Mouse (Mus musculus) heart, adult 2 months (tissue): ENCODE results near the gene Foxn1. TPM values are rescaled to one million over a fixed set of nuclear protein-coding genes. Genes with fewer than 3 reads are reported as not detected.

ENCODE experiments used
- DNase-seq, 2 experiments: peaks; one replicate each; pipeline ENCODE4 v3.0.0; 2021
- H3K27ac ChIP-seq: fragments of 200-600 bp; 2 replicates; pipeline ENCODE4 v1.8.1; 2022
- H3K27me3 ChIP-seq: fragments of 200-500 bp; 2 replicates; pipeline ENCODE4 v1.6.1; 2012; ENCODE audit warnings: mild to moderate bottlenecking, low read length, inconsistent platforms, mixed read lengths; ENCODE audit not compliant: control insufficient read depth, insufficient read depth
- H3K36me3 ChIP-seq: fragments of 200-500 bp; 2 replicates; pipeline ENCODE4 v1.6.1; 2012; ENCODE audit warnings: low read length, inconsistent platforms; ENCODE audit not compliant: control insufficient read depth, insufficient read depth
- H3K4me1 ChIP-seq: fragments of 200-500 bp; 2 replicates; pipeline ENCODE4 v1.6.1; 2011; ENCODE audit warnings: low read length; ENCODE audit not compliant: control insufficient read depth, insufficient read depth
- H3K4me3 ChIP-seq: fragments of 200-600 bp; 2 replicates; pipeline ENCODE4 v1.8.1; 2022
- H3K79me2 ChIP-seq: fragments of 200-500 bp; replicated peaks from 2 replicates; pipeline ENCODE4 v1.6.1; 2012; ENCODE audit warnings: mild to moderate bottlenecking, inconsistent platforms, low read length, moderate library complexity, mixed read lengths; ENCODE audit not compliant: control insufficient read depth, insufficient read depth
- H3K9ac ChIP-seq: fragments of 200-500 bp; 2 replicates; pipeline ENCODE4 v1.6.1; 2012; ENCODE audit warnings: low read depth, mild to moderate bottlenecking, control low read depth, inconsistent platforms, low read length, mixed read lengths
- CTCF ChIP-seq: fragments of 200-600 bp; IDR thresholded peaks from 2 replicates; pipeline ENCODE4 v1.8.1; 2022; ENCODE audit warnings: antibody characterized with exemption, mild to moderate bottlenecking, moderate library complexity
- EP300 ChIP-seq: fragments of 200-500 bp; IDR thresholded peaks from 2 replicates; pipeline ENCODE4 v1.6.1; 2011; ENCODE audit warnings: low read depth, low read length, control low read depth; ENCODE audit not compliant: insufficient read depth
- POLR2A ChIP-seq: fragments of 200-500 bp; IDR thresholded peaks from 2 replicates; pipeline ENCODE4 v1.6.1; 2011; ENCODE audit warnings: mild to moderate bottlenecking, low read depth, low read length, control low read depth; ENCODE audit not compliant: insufficient read depth
- WGBS: fragments of 180-500 bp; shearing (Covaris S2); methylation state at CpG from one replicate; pipeline ENCODE4 v1.1.7; 2018; 5-methylcytosine and 5-hydroxymethylcytosine counted together
- intact Hi-C: fragments of 180-260 bp; cut with DNase I; formaldehyde crosslinking; loops from one replicate; pipeline ENCODE4 v1.15.1; 2025
- polyA plus RNA-seq: library from polyadenylated mRNA; depleted of rRNA; stranded (reverse); fragments of >200 nt; gene quantifications from 2 replicates; pipeline ENCODE4 v1.2.3, GENCODE M21; 2012; rRNA removed
- total RNA-seq, 2 experiments: library from RNA; stranded (reverse); gene quantifications; 2 replicates each; pipeline ENCODE4 v1.2.3; 2021

Gene Foxn1
- total and polyA plus RNA-seq, 3 experiments, result not detected

GRCm38 (mm10) chr11:78313662-78314061, 72.7 kb downstream of the Foxn1 start:
- no peaks in the 10 kb centered on the region for H3K36me3 ChIP-seq
- TF ChIP-seq EP300 (no peak), POLR2A (no peak), CTCF (no peak)
- 93% methylated on average over 2 of the region's 2 CpGs for WGBS
- no peaks in the 10 kb centered on the region for H3K27me3 ChIP-seq
- no peaks in the 10 kb centered on the region for H3K4me1 ChIP-seq
- no peaks in the 10 kb centered on the region for H3K79me2 ChIP-seq
- intact Hi-C loops, result no loop called here
- no peak overlapping the region for H3K4me3 ChIP-seq
- no peak for DNase-seq
- H3K9ac ChIP-seq, result no peak overlapping the region
- H3K27ac ChIP-seq, result no peak overlapping the region

- H3K27me3 ChIP-seq, result no peaks in the 10 kb centered on the region
- TF ChIP-seq POLR2A (no peak), EP300 (no peak), CTCF (no peak)
- intact Hi-C loops, result no loop called here
- 89% methylated on average over 8 of the region's 8 CpGs for WGBS
- no peaks in the 10 kb centered on the region for H3K36me3 ChIP-seq
- no peaks in the 10 kb centered on the region for H3K79me2 ChIP-seq
- DNase-seq, result no peak
- no peak overlapping the region for H3K27ac ChIP-seq
- H3K4me1 ChIP-seq, result no peaks in the 10 kb centered on the region
- H3K9ac ChIP-seq, result no peak overlapping the region
- no peak overlapping the region for H3K4me3 ChIP-seq
Observed at GRCm38 (mm10) chr11:78310861-78311511, 75.4 kb downstream of the Foxn1 start.

Other genes with a start within 250 kb of the Foxn1 start
- 1 to 10 TPM; 3.7 to 6.0 TPM for gene Traf4, start 221.0 kb downstream of the Foxn1 start, total RNA-seq
- gene Traf4, start 221.0 kb downstream of the Foxn1 start, polyA plus RNA-seq, result 11.2 and 13.4 TPM in 2 replicates
- 1 to 10 TPM; 1.6 to 2.5 TPM for gene Nek8, start 209.9 kb downstream of the Foxn1 start, total RNA-seq
- 7.0 and 7.6 TPM in 2 replicates for gene Nek8, start 209.9 kb downstream of the Foxn1 start, polyA plus RNA-seq
- gene Tlcd1, start 209.8 kb downstream of the Foxn1 start, total RNA-seq, result 1 to 10 TPM; 5.4 to 5.7 TPM
- 15.7 and 17.3 TPM in 2 replicates for gene Tlcd1, start 209.8 kb downstream of the Foxn1 start, polyA plus RNA-seq
- gene Rpl23a, start 203.0 kb downstream of the Foxn1 start, total RNA-seq, result 100 to 1,000 TPM; 801 to 911 TPM
- gene Rpl23a, start 203.0 kb downstream of the Foxn1 start, polyA plus RNA-seq, result 155 and 253 TPM in 2 replicates
- 1 to 10 TPM; 8.2 to 9.8 TPM for gene Rab34, start 198.1 kb downstream of the Foxn1 start, total RNA-seq
- gene Rab34, start 198.1 kb downstream of the Foxn1 start, polyA plus RNA-seq, result 17.2 and 17.5 TPM in 2 replicates
- under 1 TPM; 0.70 to 0.75 TPM for gene Proca1, start 193.2 kb downstream of the Foxn1 start, total RNA-seq
- gene Proca1, start 193.2 kb downstream of the Foxn1 start, polyA plus RNA-seq, result 0.26 and 0.80 TPM in 2 replicates
- gene Sdf2, start 140.8 kb downstream of the Foxn1 start, total RNA-seq, result 10 to 100 TPM; 46.5 to 52.5 TPM
- 71.9 and 91.9 TPM in 2 replicates for gene Sdf2, start 140.8 kb downstream of the Foxn1 start, polyA plus RNA-seq
- gene Supt6, start 140.6 kb downstream of the Foxn1 start, total RNA-seq, result 10 to 100 TPM; 29.5 to 32.1 TPM
- 12.2 and 13.1 TPM in 2 replicates for gene Supt6, start 140.6 kb downstream of the Foxn1 start, polyA plus RNA-seq
- gene 2610507B11Rik, start 124.8 kb downstream of the Foxn1 start, total RNA-seq, result 100 to 1,000 TPM; 173 to 209 TPM
- gene 2610507B11Rik, start 124.8 kb downstream of the Foxn1 start, polyA plus RNA-seq, result 74.7 and 141 TPM in 2 replicates
- under 1 TPM; 0.65 to 0.75 TPM for gene BC030499, start 95.7 kb downstream of the Foxn1 start, total RNA-seq
- gene BC030499, start 95.7 kb downstream of the Foxn1 start, polyA plus RNA-seq, result 0.37 and 0.88 TPM in 2 replicates
- under 1 TPM; 0.27 to 0.42 TPM for gene Spag5, start 85.0 kb downstream of the Foxn1 start, total RNA-seq
- gene Spag5, start 85.0 kb downstream of the Foxn1 start, polyA plus RNA-seq, result 0.64 and 0.94 TPM in 2 replicates
- gene Aldoc, start 63.6 kb downstream of the Foxn1 start, total RNA-seq, result under 1 TPM; 0.73 to 0.80 TPM
- gene Aldoc, start 63.6 kb downstream of the Foxn1 start, polyA plus RNA-seq, result 0.45 and 0.56 TPM in 2 replicates
- 10 to 100 TPM; 20.7 to 25.4 TPM for gene Pigs, start 58.1 kb downstream of the Foxn1 start, total RNA-seq
- gene Pigs, start 58.1 kb downstream of the Foxn1 start, polyA plus RNA-seq, result 39.7 and 47.1 TPM in 2 replicates
- 1 to 10 TPM; 4.6 to 4.9 TPM for gene Unc119, start 43.1 kb downstream of the Foxn1 start, total RNA-seq
- 16.8 and 17.8 TPM in 2 replicates for gene Unc119, start 43.1 kb downstream of the Foxn1 start, polyA plus RNA-seq
- not detected for gene Slc13a2, start 35.7 kb upstream of the Foxn1 start, total RNA-seq
- 0.23 TPM in 1 of 2 replicates, not detected in the other for gene Slc13a2, start 35.7 kb upstream of the Foxn1 start, polyA plus RNA-seq
- 1 to 10 TPM; 1.7 to 3.0 TPM for gene Slc46a1, start 79.1 kb upstream of the Foxn1 start, total RNA-seq
- gene Slc46a1, start 79.1 kb upstream of the Foxn1 start, polyA plus RNA-seq, result 7.8 and 8.5 TPM in 2 replicates
- under 1 TPM; 0.45 to 0.52 TPM for gene Sarm1, start 111.2 kb upstream of the Foxn1 start, total RNA-seq
- gene Sarm1, start 111.2 kb upstream of the Foxn1 start, polyA plus RNA-seq, result 0.23 and 0.32 TPM in 2 replicates
- gene Vtn, start 112.5 kb upstream of the Foxn1 start, total RNA-seq, result 10 to 100 TPM; 21.6 to 24.6 TPM
- 44.6 and 68.2 TPM in 2 replicates for gene Vtn, start 112.5 kb upstream of the Foxn1 start, polyA plus RNA-seq
- gene Sebox, start 116.9 kb upstream of the Foxn1 start, total RNA-seq, result not detected
- 0.20 TPM in 1 of 2 replicates, not detected in the other for gene Sebox, start 116.9 kb upstream of the Foxn1 start, polyA plus RNA-seq
- gene Tmem199, start 125.6 kb upstream of the Foxn1 start, total RNA-seq, result 10 to 100 TPM; 11.3 to 11.5 TPM
- gene Tmem199, start 125.6 kb upstream of the Foxn1 start, polyA plus RNA-seq, result 7.9 and 14.0 TPM in 2 replicates
- gene Poldip2, start 125.6 kb upstream of the Foxn1 start, total RNA-seq, result 100 to 1,000 TPM; 127 to 140 TPM
- gene Poldip2, start 125.6 kb upstream of the Foxn1 start, polyA plus RNA-seq, result 102 and 151 TPM in 2 replicates
- gene Tnfaip1, start 149.8 kb upstream of the Foxn1 start, total RNA-seq, result 10 to 100 TPM; 38.2 to 40.1 TPM
- gene Tnfaip1, start 149.8 kb upstream of the Foxn1 start, polyA plus RNA-seq, result 36.0 and 51.1 TPM in 2 replicates
- 10 to 100 TPM; 37.6 to 40.6 TPM for gene Ift20, start 149.8 kb upstream of the Foxn1 start, total RNA-seq
- 34.6 and 39.4 TPM in 2 replicates for gene Ift20, start 149.8 kb upstream of the Foxn1 start, polyA plus RNA-seq
- gene Tmem97, start 164.2 kb upstream of the Foxn1 start, total RNA-seq, result 1 to 10 TPM; 5.2 to 6.1 TPM
- 6.4 and 6.8 TPM in 2 replicates for gene Tmem97, start 164.2 kb upstream of the Foxn1 start, polyA plus RNA-seq